Mouse (Mus musculus): Measurements from ENCODE around the gene Slc22a6. TPM values are rescaled to one million over a fixed set of nuclear protein-coding genes. Genes with fewer than 3 reads are reported as not detected.

Gene Slc22a6
- polyA plus RNA-seq, 1 experiment from 2014 or later: not detected

DNA sequence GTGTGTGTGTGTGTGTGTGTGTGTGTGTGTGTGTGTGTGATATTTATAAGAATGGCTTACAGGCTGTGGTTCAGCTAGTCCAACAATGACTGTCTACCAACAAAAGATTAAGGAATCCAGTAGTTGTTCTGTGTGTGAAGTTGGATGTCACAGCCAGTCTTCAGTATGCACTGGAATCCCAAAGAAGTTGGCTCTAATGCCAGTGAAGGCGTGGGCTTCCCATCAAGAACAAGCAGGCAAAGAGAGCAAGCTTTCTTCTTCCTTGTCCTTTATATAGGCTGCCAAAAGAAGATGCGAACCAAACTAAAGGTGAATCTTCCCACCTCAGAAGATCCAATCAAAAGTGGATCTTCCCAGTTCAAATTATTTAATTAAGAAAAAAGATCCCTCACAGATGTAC, 31.9 kb upstream of the Slc22a6 start:
- H3K27ac ChIP-seq (ENCODE audit: low read length): no peak overlapping the region
- no peak for ATAC-seq (ENCODE audit: insufficient read depth, low FRiP score)
- no peaks in the 10 kb centered on the region for H3K4me1 ChIP-seq (ENCODE audit: control insufficient read depth, insufficient read depth, low read length)
- H3K9ac ChIP-seq (ENCODE audit: low read length): no peak overlapping the region
- 79% methylated on average over 2 of the region's 2 CpGs for WGBS
- H3K4me2 ChIP-seq (ENCODE audit: low read depth, low read length): no peak overlapping the region
- H3K4me3 ChIP-seq (replicated peaks; ENCODE audit: low read length): no peak overlapping the region
- no peaks in the 10 kb centered on the region for H3K9me3 ChIP-seq (replicated peaks; ENCODE audit: control insufficient read depth, low read length)
- H3K27me3 ChIP-seq (ENCODE audit: control insufficient read depth, insufficient read depth, low read length): no peaks in the 10 kb centered on the region
- no peaks in the 10 kb centered on the region for H3K36me3 ChIP-seq (ENCODE audit: control insufficient read depth, insufficient read depth, low read length)

DNA sequence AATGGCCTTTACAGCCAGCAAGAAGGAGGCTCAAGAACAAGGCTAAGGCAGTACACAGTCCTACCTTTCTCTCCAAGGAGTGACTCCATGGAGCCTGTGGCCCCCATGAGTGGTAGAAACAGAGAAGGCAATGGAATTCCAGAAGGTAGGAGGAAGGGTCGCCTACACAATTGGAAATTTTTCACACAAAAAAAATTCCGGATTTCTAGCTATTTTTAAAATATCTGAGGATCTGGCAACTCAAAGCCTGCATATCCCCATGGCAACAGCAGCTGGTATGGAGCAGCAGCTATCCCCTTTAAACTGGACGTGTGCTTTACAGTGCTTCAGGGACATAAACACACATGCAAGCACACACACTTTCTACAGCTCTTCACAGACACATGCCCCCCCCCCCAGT, 31.5 kb upstream of the Slc22a6 start:
- no peaks in the 10 kb centered on the region for H3K4me1 ChIP-seq (ENCODE audit: control insufficient read depth, insufficient read depth, low read length)
- H3K27me3 ChIP-seq (ENCODE audit: control insufficient read depth, insufficient read depth, low read length): no peaks in the 10 kb centered on the region
- no peak overlapping the region for H3K4me3 ChIP-seq (replicated peaks; ENCODE audit: low read length)
- no peak overlapping the region for H3K9ac ChIP-seq (ENCODE audit: low read length)
- no peaks in the 10 kb centered on the region for H3K9me3 ChIP-seq (replicated peaks; ENCODE audit: control insufficient read depth, low read length)
- no peak for ATAC-seq (ENCODE audit: insufficient read depth, low FRiP score)
- WGBS: 50% methylated on average over 3 of the region's 3 CpGs
- no peaks in the 10 kb centered on the region for H3K36me3 ChIP-seq (ENCODE audit: control insufficient read depth, insufficient read depth, low read length)
- H3K4me2 ChIP-seq (ENCODE audit: low read depth, low read length): no peak overlapping the region
- H3K27ac ChIP-seq (ENCODE audit: low read length): no peak overlapping the region

DNA sequence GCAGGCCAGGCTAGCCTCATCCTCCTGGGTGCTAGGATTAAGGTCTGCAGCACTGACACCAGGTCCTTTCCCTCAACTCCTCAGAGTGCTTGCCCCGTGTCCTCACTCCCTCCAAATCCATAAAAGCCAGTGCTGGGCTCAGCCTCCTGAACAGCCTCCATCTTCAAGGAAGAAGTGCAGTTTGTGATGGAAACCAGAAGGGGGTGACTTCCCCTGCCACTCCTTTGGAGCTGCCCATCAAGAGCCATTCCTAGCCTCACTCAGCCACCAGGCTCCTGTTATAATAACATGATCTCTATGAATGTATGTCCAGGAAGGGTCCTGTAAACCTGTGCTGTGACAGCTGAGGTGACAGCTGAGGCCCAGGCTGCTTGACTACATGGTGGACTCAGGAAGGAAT, 30.5 kb upstream of the Slc22a6 start:
- no peak for ATAC-seq (ENCODE audit: insufficient read depth, low FRiP score)
- Histone ChIP-seq H3K36me3 (ENCODE audit: control insufficient read depth, insufficient read depth, low read length) (no peaks in the 10 kb centered on the region), H3K4me3 (replicated peaks; ENCODE audit: low read length) (no peak overlapping the region), H3K9me3 (replicated peaks; ENCODE audit: control insufficient read depth, low read length) (no peaks in the 10 kb centered on the region), H3K4me1 (ENCODE audit: control insufficient read depth, insufficient read depth, low read length) (no peaks in the 10 kb centered on the region), H3K27me3 (ENCODE audit: control insufficient read depth, insufficient read depth, low read length) (no peaks in the 10 kb centered on the region), H3K27ac (ENCODE audit: low read length) (no peak overlapping the region), H3K4me2 (ENCODE audit: low read depth, low read length) (no peak overlapping the region), H3K9ac (ENCODE audit: low read length) (no peak overlapping the region)
- 38% methylated on average over 1 of the region's 1 CpGs for WGBS

DNA sequence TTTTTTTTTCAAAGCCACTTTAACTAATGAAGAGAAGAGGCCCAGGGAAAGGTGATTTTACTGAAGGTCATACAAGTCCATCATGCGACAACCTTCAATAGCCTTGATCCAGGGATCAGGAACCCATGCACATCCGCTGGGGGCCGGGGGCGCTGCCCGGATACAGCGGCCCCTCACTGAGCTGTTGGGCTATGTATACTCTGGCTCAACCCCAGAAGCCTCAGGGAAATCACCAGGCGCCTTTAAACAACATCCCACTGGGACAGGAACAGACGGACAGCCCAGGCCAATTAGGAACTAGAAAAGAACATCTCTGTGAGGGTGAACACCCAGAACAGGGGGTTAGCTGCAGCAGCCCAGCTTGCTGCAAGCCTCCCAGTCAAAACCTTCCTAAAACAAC, 26.9 kb upstream of the Slc22a6 start, which contains the start of gene Slc22a8:
Gene Slc22a8, plus strand, starts transcription at position 301 of the 400 bp plus-strand sequence.
- Histone ChIP-seq H3K4me3 (replicated peaks; ENCODE audit: low read length) (no peak within 1 kb of the TSS), H3K27ac (ENCODE audit: low read length) (no peak within 1 kb of the TSS), H3K36me3 (ENCODE audit: control insufficient read depth, insufficient read depth, low read length) (no peaks in the 10 kb centered on the region), H3K27me3 (ENCODE audit: control insufficient read depth, insufficient read depth, low read length) (no peaks in the 10 kb centered on the region), H3K4me1 (ENCODE audit: control insufficient read depth, insufficient read depth, low read length) (0 out of 2 replicates have a peak, but pooled peaks cover 3% of the 10 kb centered on the region), H3K4me2 (ENCODE audit: low read depth, low read length) (no peak within 1 kb of the TSS), H3K9ac (ENCODE audit: low read length) (no peak within 1 kb of the TSS), H3K9me3 (replicated peaks; ENCODE audit: control insufficient read depth, low read length) (no peaks in the 10 kb centered on the region)
- no peak for ATAC-seq (ENCODE audit: insufficient read depth, low FRiP score)
- WGBS: 68% methylated on average over 8 of the region's 8 CpGs

DNA sequence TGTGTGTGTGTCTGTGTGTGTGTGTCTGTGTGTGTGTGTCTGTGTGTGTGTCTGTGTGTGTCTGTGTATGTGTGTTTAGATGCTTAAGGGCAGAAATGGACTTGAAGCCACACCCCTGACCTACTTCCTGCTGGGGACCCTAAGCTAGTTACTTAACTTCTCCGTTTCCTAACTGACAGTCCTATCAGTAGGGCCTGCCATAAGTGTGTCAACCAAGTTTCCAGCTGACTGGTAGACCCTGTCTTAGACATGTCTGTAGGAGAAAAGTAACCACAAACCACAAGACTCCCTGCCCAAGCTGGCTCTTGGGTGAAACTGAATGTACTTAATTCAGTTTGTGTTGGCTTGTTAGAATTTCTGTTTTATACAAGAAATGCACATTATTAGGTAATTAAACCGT, 25.7 kb upstream of the Slc22a6 start:
- WGBS: 58% methylated on average over 2 of the region's 2 CpGs
- no peaks in the 10 kb centered on the region for H3K27me3 ChIP-seq (ENCODE audit: control insufficient read depth, insufficient read depth, low read length)
- no peak for ATAC-seq (ENCODE audit: insufficient read depth, low FRiP score)
- no peaks in the 10 kb centered on the region for H3K9me3 ChIP-seq (replicated peaks; ENCODE audit: control insufficient read depth, low read length)
- H3K4me3 ChIP-seq (replicated peaks; ENCODE audit: low read length): no peak overlapping the region
- no peaks in the 10 kb centered on the region for H3K36me3 ChIP-seq (ENCODE audit: control insufficient read depth, insufficient read depth, low read length)
- no peak overlapping the region for H3K27ac ChIP-seq (ENCODE audit: low read length)
- H3K9ac ChIP-seq (ENCODE audit: low read length): no peak overlapping the region
- no peak overlapping the region for H3K4me2 ChIP-seq (ENCODE audit: low read depth, low read length)
- H3K4me1 ChIP-seq (ENCODE audit: control insufficient read depth, insufficient read depth, low read length): 0 out of 2 replicates have a peak, but pooled peaks cover 3% of the 10 kb centered on the region

DNA sequence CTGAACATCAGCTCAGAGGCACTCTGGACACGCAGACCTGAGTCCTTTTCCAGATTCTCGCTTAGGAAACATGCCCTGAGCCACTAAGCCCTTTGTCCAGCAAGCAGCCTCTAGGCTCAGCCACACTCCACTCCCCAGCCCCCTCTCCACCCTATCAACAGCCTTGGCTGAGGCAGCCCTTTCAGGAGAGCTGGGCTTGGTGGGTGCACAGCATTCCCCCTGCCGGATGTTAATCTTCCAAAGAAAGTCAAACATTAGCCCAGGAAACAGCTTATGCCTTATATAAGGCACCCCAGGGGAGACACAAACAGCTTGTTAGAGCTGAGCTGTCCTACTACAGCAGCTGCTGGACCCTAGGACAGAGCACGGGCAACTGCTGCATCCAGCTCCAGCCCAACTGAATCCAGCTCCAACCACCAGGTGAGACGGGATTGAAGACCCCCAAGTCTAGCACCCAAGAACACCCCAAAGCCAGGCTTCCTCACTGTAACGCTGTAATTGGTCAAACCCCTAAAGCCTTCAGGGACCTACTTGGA, 24.9 kb upstream of the Slc22a6 start:
- ATAC-seq (ENCODE audit: insufficient read depth, low FRiP score): no peak; the same call in 1 of the 2 replicates
- H3K4me3 ChIP-seq (replicated peaks; ENCODE audit: low read length): no peak overlapping the region
- H3K4me1 ChIP-seq (ENCODE audit: control insufficient read depth, insufficient read depth, low read length): 0 out of 2 replicates have a peak, but pooled peaks cover 3% of the 10 kb centered on the region
- H3K9me3 ChIP-seq (replicated peaks; ENCODE audit: control insufficient read depth, low read length): no peaks in the 10 kb centered on the region
- no peaks in the 10 kb centered on the region for H3K36me3 ChIP-seq (ENCODE audit: control insufficient read depth, insufficient read depth, low read length)
- WGBS: 50% methylated on average over 6 of the region's 6 CpGs
- no peak overlapping the region for H3K9ac ChIP-seq (ENCODE audit: low read length)
- no peak overlapping the region for H3K27ac ChIP-seq (ENCODE audit: low read length)
- no peak overlapping the region for H3K4me2 ChIP-seq (ENCODE audit: low read depth, low read length)
- no peaks in the 10 kb centered on the region for H3K27me3 ChIP-seq (ENCODE audit: control insufficient read depth, insufficient read depth, low read length)

DNA sequence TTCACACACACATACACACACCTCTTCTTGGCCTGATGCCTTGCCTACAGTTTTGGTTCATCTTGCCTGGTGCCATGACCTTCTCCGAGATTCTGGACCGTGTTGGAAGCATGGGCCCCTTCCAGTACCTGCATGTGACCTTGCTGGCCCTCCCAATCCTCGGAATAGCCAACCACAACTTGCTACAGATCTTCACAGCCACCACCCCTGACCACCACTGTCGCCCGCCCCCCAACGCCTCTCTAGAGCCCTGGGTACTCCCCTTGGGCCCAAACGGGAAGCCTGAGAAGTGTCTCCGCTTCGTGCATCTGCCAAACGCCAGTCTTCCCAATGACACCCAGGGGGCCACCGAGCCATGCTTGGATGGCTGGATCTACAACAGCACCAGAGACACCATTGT, 24.0 kb upstream of the Slc22a6 start:
- Histone ChIP-seq H3K4me2 (ENCODE audit: low read depth, low read length) (no peak overlapping the region), H3K4me1 (ENCODE audit: control insufficient read depth, insufficient read depth, low read length) (0 out of 2 replicates have a peak, but pooled peaks cover 3% of the 10 kb centered on the region), H3K4me3 (replicated peaks; ENCODE audit: low read length) (no peak overlapping the region), H3K9me3 (replicated peaks; ENCODE audit: control insufficient read depth, low read length) (no peaks in the 10 kb centered on the region), H3K27ac (ENCODE audit: low read length) (no peak overlapping the region), H3K9ac (ENCODE audit: low read length) (no peak overlapping the region), H3K27me3 (ENCODE audit: control insufficient read depth, insufficient read depth, low read length) (no peaks in the 10 kb centered on the region), H3K36me3 (ENCODE audit: control insufficient read depth, insufficient read depth, low read length) (no peaks in the 10 kb centered on the region)
- 85% methylated on average over 11 of the region's 11 CpGs for WGBS
- no peak for ATAC-seq (ENCODE audit: insufficient read depth, low FRiP score)

DNA sequence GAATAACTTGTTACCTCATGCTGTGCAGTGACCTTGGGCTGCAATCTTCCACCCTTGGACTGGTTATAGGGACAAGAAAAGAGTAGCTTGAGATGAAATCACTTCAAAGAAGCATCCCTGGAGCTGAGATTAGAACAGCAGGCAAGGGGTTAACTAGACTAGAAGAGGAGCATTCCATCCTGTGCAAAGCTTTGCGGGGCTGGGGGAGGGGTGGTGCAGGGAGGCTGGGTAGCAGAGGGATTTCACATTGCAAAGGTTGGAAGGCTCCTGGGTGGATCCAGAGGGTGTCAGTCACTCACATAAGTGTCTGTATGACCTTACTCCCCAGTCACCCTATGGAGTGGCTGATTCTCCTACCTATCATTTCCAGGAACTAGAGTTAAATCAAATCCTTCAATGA, 23.3 kb upstream of the Slc22a6 start:
- Histone ChIP-seq H3K27ac (ENCODE audit: low read length) (no peak overlapping the region), H3K27me3 (ENCODE audit: control insufficient read depth, insufficient read depth, low read length) (no peaks in the 10 kb centered on the region), H3K9me3 (replicated peaks; ENCODE audit: control insufficient read depth, low read length) (no peaks in the 10 kb centered on the region), H3K4me1 (ENCODE audit: control insufficient read depth, insufficient read depth, low read length) (0 out of 2 replicates have a peak, but pooled peaks cover 3% of the 10 kb centered on the region), H3K4me2 (ENCODE audit: low read depth, low read length) (no peak overlapping the region), H3K9ac (ENCODE audit: low read length) (no peak overlapping the region), H3K36me3 (ENCODE audit: control insufficient read depth, insufficient read depth, low read length) (no peaks in the 10 kb centered on the region), H3K4me3 (replicated peaks; ENCODE audit: low read length) (no peak overlapping the region)
- 4% methylated on average over 1 of the region's 1 CpGs for WGBS
- ATAC-seq (ENCODE audit: insufficient read depth, low FRiP score): no peak

DNA sequence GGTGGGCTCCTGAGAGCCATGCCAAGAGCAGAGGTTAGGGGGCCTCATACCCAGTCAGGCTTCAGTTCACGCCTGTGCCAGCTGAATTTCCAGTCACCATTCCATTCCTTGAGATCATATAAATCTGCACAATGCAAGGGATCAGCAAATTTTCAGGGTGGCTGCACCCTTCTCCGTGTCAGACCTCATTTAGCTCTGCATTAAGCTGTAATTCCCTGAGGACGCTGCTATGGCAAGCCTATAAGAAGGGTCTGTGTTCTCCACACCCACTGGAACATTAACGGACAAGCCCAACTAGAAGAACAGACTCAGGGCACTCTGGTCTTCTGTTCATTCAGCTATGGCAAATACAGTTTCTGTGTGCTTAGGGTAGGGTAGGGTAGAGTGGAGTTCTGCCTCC, 20.6 kb upstream of the Slc22a6 start:
- Histone ChIP-seq H3K36me3 (ENCODE audit: control insufficient read depth, insufficient read depth, low read length) (no peaks in the 10 kb centered on the region), H3K9me3 (replicated peaks; ENCODE audit: control insufficient read depth, low read length) (no peaks in the 10 kb centered on the region), H3K4me3 (replicated peaks; ENCODE audit: low read length) (no peak overlapping the region), H3K9ac (ENCODE audit: low read length) (no peak overlapping the region), H3K4me2 (ENCODE audit: low read depth, low read length) (no peak overlapping the region), H3K27ac (ENCODE audit: low read length) (no peak overlapping the region), H3K4me1 (ENCODE audit: control insufficient read depth, insufficient read depth, low read length) (0 out of 2 replicates have a peak, but pooled peaks cover 3% of the 10 kb centered on the region), H3K27me3 (ENCODE audit: control insufficient read depth, insufficient read depth, low read length) (no peaks in the 10 kb centered on the region)
- ATAC-seq (ENCODE audit: insufficient read depth, low FRiP score): no peak
- WGBS: 62% methylated on average over 4 of the region's 4 CpGs
